Mouse (Mus musculus) lung, postnatal 0 days (tissue): ENCODE data around the gene Serinc3.

Experiments used
- CTCF ChIP-seq: IDR thresholded peaks from 2 replicates; pipeline ENCODE4 v1.5.1; 2016; ENCODE audit warnings: antibody characterized with exemption, mild to moderate bottlenecking
- EP300 ChIP-seq: IDR thresholded peaks from 2 replicates; pipeline ENCODE4 v1.6.1; 2016; ENCODE audit warnings: antibody characterized with exemption, mild to moderate bottlenecking, control low read depth

DNA sequence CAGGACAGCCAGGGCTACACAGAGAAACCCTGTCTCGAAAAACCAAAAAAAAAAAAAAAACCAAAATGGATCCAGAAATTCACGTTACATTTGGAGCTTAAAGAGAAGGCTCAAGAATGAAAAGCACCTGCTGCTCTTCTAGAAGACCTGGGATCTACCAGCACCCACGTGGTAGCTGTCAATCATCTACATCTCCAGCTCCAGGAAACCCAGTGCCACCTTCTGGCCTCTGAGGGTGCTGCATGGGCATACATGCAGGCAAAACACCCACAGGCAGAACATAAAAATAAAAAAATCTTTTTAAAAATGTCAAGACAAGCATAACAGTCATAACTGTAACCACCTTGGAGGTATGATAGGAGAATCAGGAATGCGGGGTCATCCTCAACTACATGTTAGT, 47.3 kb downstream of the Serinc3 start:
- TF ChIP-seq EP300 (no peak), CTCF (peak; percentile 70)
